Mouse (Mus musculus) layer of hippocampus, adult 8-10 months (tissue): ENCODE results near the gene Dpm3. TPM values are rescaled to one million over a fixed set of nuclear protein-coding genes. Genes with fewer than 3 reads are reported as not detected.

Experiments
- DNase-seq, 2 experiments: peaks; one replicate each; pipeline ENCODE4 v3.0.0; 2022; ENCODE audit warnings: low spot score in 2 of 2
- total RNA-seq, 4 experiments: library from RNA; stranded (reverse); gene quantifications; 2 replicates each; pipeline ENCODE4 v1.2.4; 2022

The Dpm3 gene
- total RNA-seq, 4 experiments from 2014 or later, result 44.2 to 67.3 (median 61.7) TPM

DNA sequence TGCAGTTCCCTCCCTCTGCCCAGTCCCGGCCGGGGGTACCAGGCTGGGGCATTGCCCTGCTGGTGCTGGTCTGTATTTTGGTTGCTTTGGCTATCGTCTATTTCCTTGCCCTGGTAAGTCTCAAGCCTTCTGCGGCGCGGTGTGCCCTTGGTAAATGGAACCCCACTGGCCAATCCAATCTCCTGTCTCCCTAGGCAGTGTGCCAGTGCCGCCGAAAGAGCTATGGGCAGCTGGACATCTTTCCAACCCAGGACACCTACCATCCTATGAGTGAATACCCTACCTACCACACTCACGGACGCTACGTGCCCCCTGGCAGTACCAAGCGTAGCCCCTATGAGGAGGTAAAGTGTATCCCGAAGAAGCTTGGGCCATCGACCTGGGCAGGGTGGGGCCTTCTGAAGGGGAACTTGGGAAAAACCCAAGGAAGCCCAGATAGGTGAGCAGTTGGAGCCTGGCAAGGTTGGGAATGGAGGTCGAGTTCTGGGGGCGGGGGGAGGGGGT, 27.3 kb upstream of the Dpm3 start:
- DNase-seq, result no peak

DNA sequence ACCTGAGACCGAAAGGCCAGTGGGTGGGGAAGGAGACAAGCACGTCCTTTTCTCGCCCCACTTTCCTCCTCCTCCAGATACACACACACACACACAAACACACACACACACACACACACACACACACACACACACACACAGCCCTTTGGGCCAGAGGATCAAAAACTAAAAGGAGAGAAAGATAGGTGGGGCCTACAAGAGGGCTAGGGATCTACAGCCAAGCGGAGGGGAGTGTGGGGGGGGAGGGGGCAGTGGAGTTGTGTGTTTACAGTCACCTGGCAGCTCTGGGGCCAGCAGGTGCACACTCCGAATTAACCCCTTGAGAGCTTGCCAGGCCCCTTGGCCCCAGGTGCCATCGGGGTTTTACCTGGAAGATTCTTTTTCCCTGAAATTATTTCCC, 26.5 kb upstream of the Dpm3 start:
- no peak for DNase-seq

DNA sequence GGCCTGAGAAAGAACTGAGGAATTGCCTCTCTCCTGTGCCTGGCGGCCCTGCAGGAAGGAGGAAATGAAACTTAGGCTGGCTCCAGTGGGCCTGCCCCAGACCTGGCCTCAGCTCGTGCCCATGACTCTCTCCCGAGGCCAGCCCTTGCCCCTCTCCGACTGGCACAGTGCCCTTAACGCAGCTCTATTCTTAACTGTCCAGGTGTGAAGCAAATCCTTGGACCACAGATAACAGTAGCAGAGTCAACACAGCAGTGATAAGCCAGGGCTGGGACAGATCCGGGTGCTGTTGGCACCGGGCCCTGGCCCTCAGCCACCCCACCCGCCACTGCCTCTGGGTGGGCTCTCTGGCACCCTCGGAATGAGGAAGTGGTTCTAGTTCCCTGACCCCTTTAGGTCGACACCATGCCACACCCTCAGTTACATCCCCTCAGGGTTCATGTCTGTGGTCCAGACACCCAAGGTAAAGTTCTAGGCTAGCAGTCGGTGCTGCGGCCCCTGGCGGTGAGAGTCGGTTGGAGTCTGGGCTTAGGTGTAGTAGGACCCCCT, 25.5 kb upstream of the Dpm3 start:
- no peak for DNase-seq

DNA sequence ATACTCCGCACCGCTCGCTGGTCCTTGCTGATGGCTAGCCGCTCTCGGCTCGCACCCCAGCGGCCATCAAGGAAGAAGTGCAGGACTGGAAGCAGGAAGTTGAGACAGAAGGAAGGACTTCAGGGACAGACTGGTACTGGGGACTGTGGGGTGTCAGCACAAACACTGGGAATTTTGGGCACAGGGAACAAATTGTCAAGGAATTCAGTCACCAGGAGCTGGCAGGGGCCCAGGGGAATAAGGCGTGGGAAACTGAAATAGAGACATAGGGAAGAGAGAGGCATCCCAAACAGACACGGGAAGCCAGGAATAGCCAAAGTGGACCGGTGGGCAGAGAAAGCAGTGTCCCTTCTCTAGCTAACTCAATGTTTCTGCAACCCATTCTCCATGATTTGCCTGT, 22.6 kb upstream of the Dpm3 start:
- no peak for DNase-seq

DNA sequence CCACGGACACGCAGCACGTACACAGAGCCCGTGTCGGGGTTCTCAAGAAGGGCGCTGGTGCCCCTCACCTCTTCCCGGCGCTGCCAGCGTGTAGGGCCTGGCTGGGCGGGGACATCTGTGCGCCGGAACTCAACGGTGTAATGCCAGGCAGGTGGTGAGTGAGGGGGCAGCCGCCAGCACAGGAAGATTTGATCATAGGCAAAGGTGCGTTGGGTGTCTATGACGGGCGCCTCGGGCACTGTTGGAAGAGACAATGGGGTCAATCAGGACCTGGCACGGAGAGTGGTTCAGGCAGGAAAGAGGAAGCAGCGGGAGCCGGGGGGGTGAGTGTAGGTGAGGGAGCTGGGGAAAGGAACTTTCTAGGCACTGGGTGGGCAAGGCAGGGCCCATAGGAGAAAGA, 21.5 kb upstream of the Dpm3 start:
- DNase-seq, result no peak

DNA sequence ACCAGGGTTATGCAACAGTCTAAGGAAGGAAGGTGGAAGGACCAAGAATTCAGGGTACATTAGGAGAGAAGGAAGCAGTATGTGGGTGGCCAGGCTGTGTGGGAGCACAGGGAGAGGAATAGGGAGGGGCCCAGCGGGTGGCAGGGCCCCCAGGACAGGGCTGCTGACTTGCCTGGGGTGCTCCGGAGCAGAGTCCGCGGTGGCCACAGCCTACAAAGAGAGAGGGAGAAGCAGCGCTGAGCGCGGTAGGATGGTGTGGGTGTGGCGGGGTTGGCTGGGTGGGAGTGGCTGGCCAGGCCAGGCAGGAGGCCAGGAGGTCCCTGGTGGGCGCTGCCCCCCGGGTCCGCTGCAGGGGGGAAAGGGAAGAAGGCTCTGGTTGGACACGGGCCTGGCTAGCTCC, 20.7 kb upstream of the Dpm3 start:
- no peak for DNase-seq

DNA sequence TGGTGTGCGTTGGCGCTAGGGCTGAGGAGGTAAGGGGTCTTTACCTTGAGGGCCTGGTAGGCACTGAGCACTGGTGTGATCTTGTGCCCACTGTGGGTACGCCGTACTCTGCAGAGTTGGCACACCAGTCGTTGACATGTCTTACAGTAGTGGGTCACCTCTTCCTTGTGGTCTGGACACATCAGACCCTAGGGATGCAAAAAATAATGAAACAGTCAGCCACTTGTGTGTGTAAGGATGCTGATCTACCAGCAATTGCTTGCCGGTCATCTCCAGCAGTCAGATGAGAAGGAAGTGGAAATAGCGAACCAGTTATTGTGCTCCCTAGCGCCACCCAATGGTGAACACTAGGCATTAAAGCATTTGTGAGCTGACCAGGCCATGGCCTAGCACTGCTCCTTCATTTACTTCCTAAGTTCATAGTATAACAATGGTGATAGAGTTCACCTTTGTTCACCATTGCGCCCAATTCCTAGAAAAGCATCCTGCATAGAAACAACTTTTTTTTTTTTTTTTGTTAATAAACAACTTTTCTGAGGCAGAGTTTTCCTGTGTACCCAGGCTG, 16.7 kb upstream of the Dpm3 start:
- no peak for DNase-seq

DNA sequence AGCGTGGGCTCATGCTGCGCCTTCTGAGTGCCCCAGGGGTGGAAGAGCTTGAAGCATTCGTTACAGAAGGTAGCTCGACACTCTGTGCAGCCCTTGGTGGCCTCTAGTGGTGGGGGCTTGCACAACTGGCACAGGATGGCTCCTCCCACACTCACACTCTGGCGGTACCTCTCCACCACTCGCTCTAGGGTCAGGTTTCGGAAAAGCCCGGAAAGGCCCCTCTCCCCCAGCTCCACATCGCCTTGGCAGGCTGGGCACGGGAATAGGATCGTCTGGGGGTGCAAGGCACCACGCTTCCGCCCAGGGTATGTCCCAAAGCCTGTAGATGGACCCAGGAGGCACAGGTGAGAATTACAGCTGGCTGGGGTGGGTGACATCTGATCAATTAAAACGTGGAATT, 15.5 kb upstream of the Dpm3 start:
- no peak for DNase-seq

DNA sequence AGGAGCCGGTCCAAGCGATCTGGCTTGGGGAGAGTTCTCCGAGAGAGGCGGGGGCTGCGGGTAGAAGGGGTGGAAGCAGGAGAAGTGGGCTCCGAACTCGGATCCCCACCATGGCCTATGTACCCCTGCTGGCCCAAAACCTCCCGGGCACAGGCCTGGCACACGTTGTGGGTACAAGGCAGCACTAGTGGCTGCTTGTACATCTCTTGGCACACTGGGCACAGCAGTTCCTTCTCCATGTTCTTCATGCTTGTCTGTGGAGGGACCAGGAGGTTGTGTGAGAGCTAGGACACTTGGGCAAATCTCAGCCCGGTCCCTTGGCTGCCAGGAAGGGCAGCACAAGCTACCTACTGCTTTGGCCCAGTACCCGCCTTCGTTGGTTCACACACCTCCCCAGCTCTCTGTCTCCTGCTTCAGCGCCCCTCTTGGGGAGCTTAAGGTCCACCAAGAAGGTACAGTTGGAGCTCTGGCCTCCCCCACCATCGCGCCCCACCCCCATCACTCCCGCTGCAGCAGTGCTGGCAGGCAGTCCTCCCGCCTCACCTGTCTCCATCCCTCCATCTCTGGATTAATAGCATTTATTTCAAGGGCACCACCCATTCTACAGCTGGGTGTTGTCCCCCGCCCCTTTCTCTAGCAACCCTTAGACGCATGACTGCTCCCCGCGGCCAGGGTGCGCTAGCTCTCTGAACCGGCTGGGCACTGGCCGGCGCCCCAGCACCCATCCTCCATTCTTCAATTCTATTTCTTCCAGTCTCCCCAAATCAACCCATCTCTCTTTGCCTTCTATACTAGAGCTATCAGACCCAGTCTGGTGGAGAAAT, 14.8 kb upstream of the Dpm3 start:
- no peak for DNase-seq

DNA sequence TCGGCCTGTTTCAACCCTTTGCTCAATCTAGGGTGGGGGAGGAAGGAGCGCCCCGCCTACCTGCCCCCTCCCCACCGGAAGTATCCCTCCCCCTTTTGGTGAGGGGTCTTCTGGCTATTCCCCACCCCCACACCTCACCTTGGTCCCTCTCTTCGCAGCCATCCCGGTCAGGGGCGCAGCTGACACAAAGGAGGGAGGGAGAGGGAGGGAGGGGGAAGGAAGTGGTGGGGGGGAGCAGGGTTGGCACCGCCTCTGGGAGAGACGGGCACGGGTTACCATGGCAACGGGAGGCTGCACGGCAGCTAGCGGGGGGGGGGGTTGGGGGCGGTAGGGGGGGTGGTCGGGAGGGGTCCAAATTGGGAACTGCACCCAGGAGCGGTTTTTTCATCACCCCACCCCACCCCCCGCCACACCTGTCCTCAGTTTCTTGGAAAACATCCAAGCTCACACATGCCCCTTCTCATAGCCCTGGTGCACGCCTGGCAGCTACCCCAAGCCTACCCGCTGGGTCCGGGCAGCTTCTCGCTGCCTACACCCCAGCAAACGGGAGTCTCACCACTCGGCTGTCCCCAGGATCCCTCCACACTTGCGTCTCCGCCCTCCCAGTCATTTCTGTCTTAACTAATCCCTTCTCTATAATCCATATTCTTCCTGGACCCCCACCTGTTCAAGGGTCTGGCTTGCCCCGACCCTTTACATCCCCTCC, 14.0 kb upstream of the Dpm3 start:
- DNase-seq, result no peak

DNA sequence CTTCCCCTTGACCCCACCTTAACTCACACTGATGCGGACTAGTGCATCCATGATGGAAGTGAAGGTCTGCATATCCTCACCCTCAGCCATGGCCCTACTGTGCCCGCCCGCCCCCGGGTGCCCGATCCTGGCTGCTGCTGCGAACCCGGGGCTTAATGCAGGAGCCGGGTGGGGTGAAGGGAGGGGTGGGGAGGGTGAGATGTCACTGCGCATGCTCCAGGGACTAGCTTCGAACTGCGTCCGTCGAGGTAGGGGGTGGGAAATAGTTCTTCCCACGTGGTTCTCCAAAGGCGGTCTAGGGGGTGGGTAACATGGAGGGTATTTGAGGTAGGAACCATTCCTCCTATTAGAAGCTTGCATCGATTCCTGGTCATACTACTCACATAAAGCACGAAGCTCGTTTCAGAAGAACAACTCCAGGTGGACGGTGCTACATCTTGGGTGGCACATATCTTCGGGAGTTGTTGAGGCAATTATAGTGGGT, 13.4 kb upstream of the Dpm3 start, which contains the start of gene Krtcap2:
Krtcap2 (plus strand) TSS at position 279 of the 484 bp plus-strand sequence.
- DNase-seq, result no peak

DNA sequence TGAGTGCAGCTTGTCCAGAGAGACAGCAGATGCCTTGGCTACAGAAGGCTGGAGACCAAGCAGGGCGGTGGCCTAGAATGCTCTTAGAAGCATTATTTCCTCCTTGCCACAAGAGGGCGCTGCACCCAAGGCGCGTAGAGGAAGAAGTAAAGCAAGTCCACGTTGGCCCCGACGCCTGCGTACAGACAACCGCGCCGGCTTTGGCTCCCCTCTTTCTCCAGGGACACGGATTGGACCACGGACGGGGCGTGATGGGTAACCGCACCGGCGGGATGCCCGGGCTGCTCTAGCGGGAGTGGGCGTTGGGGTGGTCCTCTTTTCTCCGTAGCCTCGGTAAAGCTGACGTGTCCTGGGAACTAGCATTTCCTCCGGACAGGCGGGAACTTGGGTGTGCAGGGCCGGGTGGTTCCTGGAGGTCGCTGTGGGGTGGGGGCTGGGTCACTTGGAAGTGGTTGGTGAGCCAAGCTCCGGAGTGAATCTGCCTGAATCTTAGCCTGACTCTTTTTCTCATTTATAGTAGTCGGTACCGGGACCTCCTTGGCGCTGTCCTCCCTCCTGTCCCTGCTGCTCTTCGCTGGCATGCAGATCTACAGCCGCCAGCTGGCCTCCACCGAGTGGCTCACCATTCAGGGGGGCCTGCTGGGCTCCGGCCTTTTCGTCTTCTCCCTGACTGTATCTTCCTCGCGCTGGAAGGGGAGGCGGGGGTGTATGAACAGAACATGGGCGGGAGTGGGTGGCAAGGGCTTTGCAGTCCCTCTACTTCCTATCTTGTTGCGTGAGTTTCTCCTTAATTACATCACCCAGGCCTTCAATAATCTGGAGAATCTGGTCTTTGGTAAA, 12.7 kb upstream of the Dpm3 start, which contains the start of gene Trim46:
Trim46 (minus strand) TSS at position 49 of the 840 bp plus-strand sequence.
- peak; percentile 89 to 91 for DNase-seq

DNA sequence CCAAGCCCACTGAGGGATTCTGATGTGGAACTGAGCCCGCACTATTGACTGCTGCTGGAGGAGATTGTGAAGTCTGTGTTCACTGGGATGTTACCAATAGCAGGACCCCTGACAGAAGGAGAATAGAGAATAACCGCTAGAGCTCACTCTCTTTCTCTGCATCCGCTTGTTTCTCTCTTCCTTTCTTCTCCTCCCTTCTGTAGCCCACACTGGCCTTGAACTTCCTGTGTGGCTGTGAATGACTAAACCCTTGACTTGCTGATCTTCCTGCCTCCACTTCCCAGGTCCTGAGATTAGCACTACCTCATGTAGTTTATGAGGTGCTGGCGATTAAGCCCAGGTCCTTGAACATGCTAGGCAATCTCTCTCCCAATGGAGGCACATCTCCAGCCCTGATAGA, 11.7 kb upstream of the Dpm3 start:
- no peak for DNase-seq

DNA sequence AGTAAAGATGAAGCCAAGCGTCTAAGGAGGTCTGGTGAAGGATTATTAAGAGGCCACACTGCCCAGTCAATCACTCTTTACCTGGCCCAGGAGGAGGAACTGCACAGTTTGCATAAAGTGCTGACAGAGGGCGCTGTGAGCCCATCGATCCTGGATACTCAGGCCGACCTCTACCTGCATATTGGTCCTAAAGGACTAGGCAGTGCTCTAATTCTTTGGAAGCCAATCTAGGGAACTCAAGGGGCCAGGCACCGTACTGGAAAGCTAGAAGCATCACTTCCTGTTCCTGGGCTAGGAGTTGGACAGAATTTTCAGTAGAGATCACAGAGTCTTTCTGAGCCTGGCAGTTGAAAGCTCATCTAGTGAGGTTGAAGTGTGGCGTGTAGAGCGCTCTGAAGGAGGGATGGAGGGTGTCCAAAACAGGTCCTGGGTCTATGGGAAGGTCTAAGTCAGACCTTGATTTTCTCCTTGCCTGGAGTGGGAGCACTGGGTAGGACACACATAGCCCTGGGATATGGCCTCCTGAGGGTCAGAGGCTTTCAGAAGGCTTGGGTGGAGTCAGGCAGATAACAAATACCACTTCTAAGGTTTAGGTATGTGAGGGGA, 8.6 kb upstream of the Dpm3 start:
- DNase-seq, result no peak

DNA sequence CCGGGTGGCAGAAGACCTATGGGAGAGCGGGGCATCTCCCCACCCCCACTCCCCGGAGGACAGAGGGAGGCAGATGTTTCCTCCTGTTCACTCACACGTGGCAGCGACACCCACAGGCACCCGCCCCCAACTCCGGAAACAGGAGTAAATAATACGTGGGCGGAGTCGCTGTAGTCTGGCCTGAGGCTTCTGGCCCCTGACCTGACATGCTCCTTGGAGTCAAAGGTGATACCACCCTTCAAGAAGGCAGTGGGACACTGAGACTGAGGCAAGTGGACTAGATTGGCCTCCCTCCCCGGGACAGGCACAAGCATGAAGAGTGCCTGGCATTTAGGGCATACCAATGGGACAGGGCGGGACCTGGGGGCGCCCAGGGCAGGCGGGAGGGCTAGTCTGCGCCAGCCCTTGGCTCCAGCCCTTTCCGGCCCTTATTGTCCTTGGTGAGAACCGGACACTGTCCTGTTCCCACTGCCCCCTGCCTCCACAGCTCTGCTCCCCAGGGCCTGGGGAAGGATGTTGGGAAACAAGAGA, 7.7 kb upstream of the Dpm3 start:
- no peak for DNase-seq

DNA sequence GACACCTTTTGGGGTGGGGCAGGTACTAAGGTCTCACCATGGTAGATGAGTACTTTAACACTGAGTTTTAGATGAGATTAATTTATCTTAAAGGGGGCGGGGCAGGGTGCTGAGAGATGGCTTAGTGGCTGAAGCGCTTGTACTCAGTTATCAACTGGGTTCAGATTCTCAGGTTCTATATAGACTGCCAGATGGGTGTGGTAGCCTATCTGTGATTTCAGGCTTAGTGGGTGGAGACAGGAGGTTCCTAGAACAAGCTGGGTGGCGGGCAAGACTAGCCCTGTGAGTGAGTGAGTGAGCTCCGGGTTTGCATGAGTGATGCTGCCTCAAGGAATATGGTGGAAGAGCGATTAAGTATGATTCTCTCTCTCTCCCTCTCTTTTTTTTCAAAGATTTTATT, 4.2 kb upstream of the Dpm3 start:
- no peak for DNase-seq

DNA sequence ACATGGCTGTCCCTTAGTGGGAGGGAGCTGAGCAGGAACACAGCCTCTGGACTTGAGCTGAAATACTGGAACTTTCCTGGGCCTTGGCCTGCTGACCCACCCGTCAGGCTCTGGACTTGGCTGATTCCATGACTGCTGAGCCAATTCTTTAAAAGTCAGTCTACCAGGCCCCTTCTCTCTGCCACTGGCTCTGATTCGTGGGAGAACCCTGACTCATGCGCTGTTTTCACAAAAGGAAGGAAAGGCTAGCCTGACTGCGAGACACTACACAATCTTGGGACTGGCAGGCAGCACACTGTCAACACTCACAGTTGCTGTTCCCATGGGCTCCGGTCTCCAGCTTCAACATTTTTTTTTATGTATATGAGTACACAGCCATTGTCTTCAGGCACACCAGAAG, 3.0 kb upstream of the Dpm3 start:
- DNase-seq, result peak in 1 of 2 experiments; percentile 2

DNA sequence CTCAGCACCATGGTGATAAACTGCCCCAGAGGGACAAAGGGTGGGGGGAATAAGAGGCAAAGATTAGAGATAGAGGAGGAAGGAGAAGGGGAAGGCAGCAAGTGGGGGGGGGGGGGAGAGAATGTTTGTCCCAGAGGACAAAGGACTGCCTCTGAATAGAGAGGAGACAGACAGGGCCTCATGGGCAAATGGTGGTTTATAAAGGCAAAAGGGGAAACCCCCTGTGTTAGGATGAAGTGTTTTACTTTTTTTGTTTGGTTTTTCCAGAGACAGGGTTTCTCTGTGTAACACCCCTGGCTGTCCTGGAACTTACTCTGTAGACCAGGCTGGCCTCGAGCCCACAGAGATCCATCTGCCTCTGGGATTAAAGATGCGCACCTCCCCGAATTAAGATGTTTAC, 1.1 kb downstream of the Dpm3 start:
- no peak for DNase-seq

DNA sequence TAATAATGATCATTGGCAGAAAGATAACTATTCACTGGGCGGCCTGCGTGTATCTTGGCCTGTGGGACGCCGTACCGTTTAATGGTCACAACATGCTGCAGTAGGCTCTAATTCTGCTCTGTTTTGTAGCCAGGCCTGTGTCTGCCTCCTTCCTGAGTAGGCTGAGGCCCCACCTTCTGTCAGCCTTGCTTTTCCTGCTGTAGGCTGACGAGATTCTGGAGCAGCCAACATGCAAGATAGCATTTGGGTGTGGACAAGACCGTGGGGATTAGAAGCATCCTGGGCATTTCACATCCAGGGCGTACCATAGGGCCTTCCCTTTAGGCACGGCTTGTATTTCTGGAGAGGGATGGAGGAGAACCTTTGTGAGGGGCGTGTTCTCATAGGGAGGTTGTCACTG, 3.3 kb downstream of the Dpm3 start:
- no peak for DNase-seq

DNA sequence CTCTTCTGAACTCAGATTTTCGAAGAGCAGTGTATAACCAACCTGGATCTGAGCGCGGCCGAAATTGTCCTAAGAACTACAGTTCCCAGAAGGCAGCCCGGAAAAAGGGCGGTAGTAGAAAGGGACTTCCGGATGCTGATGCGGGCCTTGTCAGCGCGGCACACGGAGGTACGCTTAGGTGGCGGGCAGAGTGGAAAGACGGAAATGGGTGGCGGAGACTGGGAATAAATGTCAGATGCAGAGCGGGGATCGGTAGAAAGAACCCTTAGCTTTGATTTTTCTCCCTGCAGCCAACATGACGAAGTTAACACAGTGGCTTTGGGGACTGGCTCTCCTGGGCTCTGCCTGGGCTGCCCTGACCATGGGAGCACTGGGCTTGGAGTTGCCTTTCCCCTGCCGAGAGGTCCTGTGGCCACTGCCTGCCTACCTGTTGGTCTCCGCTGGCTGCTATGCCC, 7.3 kb downstream of the Dpm3 start:
- DNase-seq, result peak; percentile 78 to 83
